Mouse (Mus musculus): ENCODE results near the gene Olfm3. TPM values are rescaled to one million over a fixed set of nuclear protein-coding genes. Genes with fewer than 3 reads are reported as not detected.

The Olfm3 gene
- polyA plus RNA-seq (2015; fragmentation: Nextera tagmentation; extraction: Ambion mirVana): not detected in 2 replicates

DNA sequence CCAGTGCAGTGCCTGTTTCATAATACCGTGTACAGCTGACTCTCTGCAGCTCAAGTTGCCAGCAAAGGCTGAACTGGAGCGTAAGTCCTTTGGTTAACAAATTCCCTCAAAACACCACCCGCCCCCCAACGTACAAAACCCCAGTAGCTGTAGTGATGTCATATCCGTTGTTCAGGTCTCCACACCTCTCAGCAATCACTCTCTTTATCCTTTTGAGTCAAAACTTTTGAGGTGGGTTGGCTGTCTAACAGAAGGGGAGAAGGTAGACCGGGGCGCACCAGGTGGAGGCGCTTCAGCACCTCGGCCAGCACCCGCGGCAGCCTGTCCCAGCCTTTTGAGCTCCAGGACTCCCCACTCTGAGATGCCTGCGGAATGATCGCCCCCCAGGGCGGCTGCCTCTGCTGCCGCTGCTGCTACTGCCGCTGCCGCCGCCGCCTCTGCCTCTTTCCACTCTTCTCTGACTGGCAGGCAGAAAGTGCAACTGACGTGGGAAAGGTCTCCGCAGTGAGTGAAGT lies at the start of gene Olfm3:
TSS of gene Olfm3 (plus strand) at position 155 of the 515 bp plus-strand sequence.
- no peak for ATAC-seq (ENCODE audit: low read depth)

DNA sequence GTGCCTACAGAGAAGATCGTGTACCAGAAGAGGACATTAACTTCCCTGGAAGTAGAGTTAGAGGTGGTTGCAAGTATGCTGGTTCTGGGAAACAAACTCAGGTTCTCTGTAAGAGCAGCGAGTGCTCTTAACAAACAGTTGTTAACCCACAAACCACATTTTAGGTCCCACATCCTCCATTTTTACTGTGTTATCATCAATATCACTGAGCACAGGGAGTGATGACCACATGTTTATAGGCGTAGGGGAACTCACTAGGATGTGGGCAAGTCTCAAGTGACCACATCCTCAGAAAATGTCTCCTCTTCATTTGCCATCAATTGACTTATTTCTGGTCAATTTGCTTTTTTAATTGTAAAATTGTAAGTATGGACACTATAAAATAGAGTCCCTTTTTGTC lies 14.1 kb upstream of the Olfm3 start:
- H3K9me3 ChIP-seq (replicated peaks): no peaks in the 10 kb centered on the region
- ATAC-seq (ENCODE audit: low read depth): no peak
- no peaks in the 10 kb centered on the region for H3K36me3 ChIP-seq
- no peaks in the 10 kb centered on the region for H3K4me1 ChIP-seq (replicated peaks)
- no peaks in the 10 kb centered on the region for H3K27me3 ChIP-seq
- no peak overlapping the region for H3K4me2 ChIP-seq
- DNase-seq: no peak
- H3K27ac ChIP-seq: no peak overlapping the region
- no peak overlapping the region for H3K9ac ChIP-seq
- H3K4me3 ChIP-seq (replicated peaks): no peak overlapping the region
- 14% methylated on average over 3 of the region's 3 CpGs for WGBS (ENCODE audit: insufficient replicate concordance)

More for the DNA sequence above, at the start of gene Olfm3:
- Histone ChIP-seq H3K4me1 (replicated peaks) (no peaks in the 10 kb centered on the region), H3K9me3 (replicated peaks) (no peaks in the 10 kb centered on the region), H3K27ac (no peak within 1 kb of the TSS), H3K4me3 (replicated peaks) (no peak within 1 kb of the TSS), H3K27me3 (no peaks in the 10 kb centered on the region), H3K4me2 (no peak within 1 kb of the TSS), H3K9ac (no peak within 1 kb of the TSS), H3K36me3 (no peaks in the 10 kb centered on the region)
- DNase-seq: no peak
- 7% methylated on average over 21 of the region's 21 CpGs for whole genome bisulfite sequencing (ENCODE audit: insufficient replicate concordance)

DNA sequence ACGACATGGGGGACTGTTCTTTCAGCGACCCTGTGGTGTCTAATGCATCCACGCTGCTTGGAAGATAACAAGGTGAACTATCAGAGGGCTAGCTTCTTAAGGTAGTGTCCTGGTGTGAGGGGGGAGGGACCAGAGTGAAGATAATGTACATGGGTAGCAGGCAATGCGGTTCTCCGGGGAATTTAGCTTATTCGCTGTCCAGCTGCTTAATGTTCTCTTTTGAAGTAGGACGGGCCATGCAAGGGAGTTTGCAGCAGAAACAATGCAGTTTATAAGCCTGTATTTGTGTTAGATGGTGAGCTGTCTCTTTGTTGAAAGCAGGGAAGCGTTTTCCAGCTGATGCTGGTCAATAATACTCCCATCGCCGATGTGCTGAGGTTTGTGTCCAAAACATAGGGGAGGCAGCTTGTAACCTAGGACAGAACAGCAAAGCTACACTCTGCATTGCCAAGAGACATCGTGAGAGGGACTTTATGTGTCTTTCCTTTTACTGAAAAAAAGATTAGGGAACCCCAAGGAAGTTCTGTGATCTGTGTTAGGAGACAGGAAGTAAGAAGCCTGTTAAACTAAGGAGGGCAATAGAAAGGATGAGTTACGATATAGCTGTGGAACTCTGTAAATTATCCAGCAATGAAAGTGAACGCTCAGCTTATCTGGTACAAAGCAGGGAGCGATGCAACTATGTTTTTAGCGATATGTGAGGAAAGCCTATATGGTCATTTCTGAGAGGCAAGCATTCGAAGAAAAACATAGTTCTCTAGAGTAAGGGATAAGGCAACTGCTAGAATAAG lies 950 bp downstream of the Olfm3 start:
- H3K27ac ChIP-seq: no peak overlapping the region
- H3K4me1 ChIP-seq (replicated peaks): no peaks in the 10 kb centered on the region
- H3K27me3 ChIP-seq: no peaks in the 10 kb centered on the region
- H3K4me2 ChIP-seq: no peak overlapping the region
- no peak overlapping the region for H3K4me3 ChIP-seq (replicated peaks)
- no peak for DNase-seq
- H3K9me3 ChIP-seq (replicated peaks): no peaks in the 10 kb centered on the region
- H3K9ac ChIP-seq: no peak overlapping the region
- no peak for ATAC-seq (ENCODE audit: low read depth)
- no peaks in the 10 kb centered on the region for H3K36me3 ChIP-seq
- 18% methylated on average over 16 of the region's 16 CpGs for WGBS (ENCODE audit: insufficient replicate concordance)

DNA sequence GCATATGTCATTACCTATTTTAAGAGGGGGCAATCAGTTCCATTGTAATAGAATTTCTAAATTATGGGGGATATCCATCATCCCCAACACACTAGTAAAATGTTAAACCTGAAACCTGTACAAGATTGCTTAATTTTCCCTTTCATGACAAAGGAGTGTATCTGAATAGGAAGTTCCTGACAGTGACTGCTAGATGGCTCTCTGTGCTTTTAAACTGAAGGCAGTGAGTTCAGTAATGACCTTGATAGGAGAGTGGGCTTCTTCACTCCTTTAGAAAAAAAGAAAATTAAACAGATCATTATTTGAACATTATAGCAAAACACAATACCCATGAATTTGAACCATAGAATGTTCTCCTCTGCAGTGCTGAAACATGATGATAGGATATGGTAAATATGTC lies 3.7 kb downstream of the Olfm3 start:
- Histone ChIP-seq H3K36me3 (no peaks in the 10 kb centered on the region), H3K4me2 (no peak overlapping the region), H3K4me1 (replicated peaks) (no peaks in the 10 kb centered on the region), H3K9ac (no peak overlapping the region), H3K27ac (no peak overlapping the region), H3K9me3 (replicated peaks) (no peaks in the 10 kb centered on the region), H3K4me3 (replicated peaks) (no peak overlapping the region), H3K27me3 (no peaks in the 10 kb centered on the region)
- ATAC-seq (ENCODE audit: low read depth): no peak
- DNase-seq: no peak

DNA sequence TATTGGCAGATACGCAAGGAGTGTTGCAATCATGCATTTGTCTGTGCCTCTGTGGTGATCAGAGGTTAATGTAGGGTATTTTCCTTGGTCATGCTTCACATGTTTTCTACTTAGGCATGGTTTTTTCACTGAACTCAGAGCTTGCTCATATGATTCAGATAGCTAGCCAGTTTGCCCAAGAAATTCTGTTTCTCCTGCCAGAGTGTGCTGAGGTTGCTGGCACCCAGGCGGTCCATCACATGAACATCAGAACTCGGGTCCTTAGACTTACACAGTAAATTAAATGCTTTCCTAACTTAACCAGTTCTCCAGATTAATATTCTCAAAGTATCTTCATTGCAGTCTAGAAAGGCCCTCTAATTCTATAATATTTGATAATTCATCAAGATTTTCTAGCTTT lies 5.0 kb downstream of the Olfm3 start:
- no peaks in the 10 kb centered on the region for H3K9me3 ChIP-seq (replicated peaks)
- ATAC-seq (ENCODE audit: low read depth) (no peak), DNase-seq (no peak)
- H3K27me3 ChIP-seq: no peaks in the 10 kb centered on the region
- no peaks in the 10 kb centered on the region for H3K4me1 ChIP-seq (replicated peaks)
- no peak overlapping the region for H3K9ac ChIP-seq
- H3K4me3 ChIP-seq (replicated peaks): no peak overlapping the region
- H3K27ac ChIP-seq: no peak overlapping the region
- H3K4me2 ChIP-seq: no peak overlapping the region
- no peaks in the 10 kb centered on the region for H3K36me3 ChIP-seq
- WGBS (ENCODE audit: insufficient replicate concordance): 65% methylated on average over 3 of the region's 3 CpGs

DNA sequence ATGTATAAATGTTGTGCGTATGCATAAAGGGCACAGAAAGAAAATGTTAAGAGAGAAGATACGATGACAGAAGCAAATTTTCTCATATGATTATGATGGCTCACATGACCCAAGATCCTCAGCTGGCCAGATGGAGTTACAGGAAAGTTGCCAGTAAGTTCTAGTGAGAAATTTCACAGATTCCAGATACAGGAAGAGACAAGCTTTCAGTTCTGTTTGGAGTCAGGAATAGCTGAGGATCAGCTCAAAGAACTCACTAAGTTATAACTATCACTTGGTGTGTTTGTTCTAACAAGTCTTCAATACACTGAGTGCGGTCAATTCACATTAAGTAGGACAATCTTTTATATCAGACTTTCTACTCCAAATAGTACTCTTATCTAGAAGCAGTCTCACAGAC lies 16.2 kb downstream of the Olfm3 start:
- no peak for DNase-seq
- Histone ChIP-seq H3K9ac (no peak overlapping the region), H3K9me3 (replicated peaks) (no peaks in the 10 kb centered on the region), H3K36me3 (no peaks in the 10 kb centered on the region), H3K4me3 (replicated peaks) (no peak overlapping the region), H3K4me1 (replicated peaks) (no peaks in the 10 kb centered on the region), H3K27me3 (no peaks in the 10 kb centered on the region), H3K27ac (no peak overlapping the region), H3K4me2 (no peak overlapping the region)
- no peak for ATAC-seq (ENCODE audit: low read depth)
- WGBS (ENCODE audit: insufficient replicate concordance): 73% methylated on average over 3 of the region's 3 CpGs

DNA sequence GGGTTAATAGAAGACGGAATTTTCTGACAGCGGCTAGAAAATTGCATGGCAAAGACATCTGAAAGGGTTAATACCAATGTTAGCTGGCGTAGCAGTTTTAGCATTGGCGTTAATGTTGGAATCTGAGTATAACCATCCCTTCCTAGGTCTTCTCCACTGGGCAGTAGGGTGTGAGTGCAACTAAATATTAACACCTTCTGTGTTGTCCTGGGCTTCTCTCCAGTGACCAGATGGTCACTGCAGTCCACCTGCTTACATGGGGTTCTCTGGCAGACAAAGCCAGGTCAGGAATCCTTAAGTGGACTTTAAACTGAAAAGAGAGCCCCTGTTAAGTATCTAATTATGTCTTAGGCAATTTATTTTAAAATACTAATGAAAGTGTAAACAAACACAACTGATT lies 25.7 kb downstream of the Olfm3 start:
- Histone ChIP-seq H3K36me3 (no peaks in the 10 kb centered on the region), H3K9ac (no peak overlapping the region), H3K4me2 (no peak overlapping the region), H3K27ac (no peak overlapping the region), H3K4me3 (replicated peaks) (no peak overlapping the region), H3K27me3 (no peaks in the 10 kb centered on the region), H3K9me3 (replicated peaks) (no peaks in the 10 kb centered on the region; the same call in 1 of the 2 replicates), H3K4me1 (replicated peaks) (no peaks in the 10 kb centered on the region)
- ATAC-seq (ENCODE audit: low read depth): no peak
- WGBS (ENCODE audit: insufficient replicate concordance): 66% methylated on average over 4 of the region's 4 CpGs
- no peak for DNase-seq

DNA sequence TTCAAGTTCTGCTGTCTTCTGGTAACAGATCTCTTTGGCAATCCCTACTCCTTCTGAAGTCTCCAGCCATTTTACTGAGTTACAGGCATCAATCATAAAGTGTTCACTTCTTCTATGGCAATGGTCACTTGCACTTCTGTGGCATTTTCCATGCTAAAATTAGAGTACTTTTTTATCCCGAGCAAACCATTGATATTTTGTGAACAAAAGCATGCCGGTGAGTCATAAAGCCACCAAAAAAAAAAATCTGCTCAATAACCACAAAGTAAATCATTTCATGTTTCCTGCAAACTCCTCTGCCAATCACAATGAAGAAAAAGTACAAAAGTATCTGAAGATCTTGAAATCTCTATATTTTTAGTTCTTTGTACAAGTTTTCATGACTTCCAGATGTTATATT lies 26.5 kb downstream of the Olfm3 start:
- Histone ChIP-seq H3K4me2 (no peak overlapping the region), H3K4me1 (replicated peaks) (no peaks in the 10 kb centered on the region), H3K4me3 (replicated peaks) (no peak overlapping the region), H3K27ac (no peak overlapping the region), H3K27me3 (no peaks in the 10 kb centered on the region), H3K36me3 (no peaks in the 10 kb centered on the region), H3K9me3 (replicated peaks) (no peaks in the 10 kb centered on the region; the same call in 1 of the 2 replicates), H3K9ac (no peak overlapping the region)
- 41% methylated on average over 2 of the region's 2 CpGs for WGBS (ENCODE audit: insufficient replicate concordance)
- ATAC-seq (ENCODE audit: low read depth) (no peak), DNase-seq (no peak)

DNA sequence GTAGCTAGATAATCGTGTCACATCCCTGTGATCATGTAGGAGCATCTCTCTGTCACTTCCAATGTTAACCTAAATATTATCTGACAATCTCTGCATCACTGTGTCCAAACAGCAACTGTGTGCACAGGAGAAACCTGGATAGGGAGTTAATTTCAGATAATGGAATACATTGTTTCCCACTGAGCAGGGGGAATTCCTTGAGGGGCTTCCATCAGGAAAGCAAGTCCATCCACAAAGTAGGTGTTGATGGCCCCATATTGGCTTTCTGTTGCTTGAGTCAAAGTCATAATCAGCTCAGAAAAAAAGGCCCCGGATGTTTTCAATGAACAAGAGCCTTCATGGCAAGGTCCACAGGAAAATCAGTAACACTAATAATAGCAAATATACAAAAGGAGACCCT lies 26.9 kb downstream of the Olfm3 start:
- ATAC-seq (ENCODE audit: low read depth) (no peak), DNase-seq (no peak)
- no peaks in the 10 kb centered on the region for H3K36me3 ChIP-seq
- 57% methylated on average over 2 of the region's 2 CpGs for WGBS (ENCODE audit: insufficient replicate concordance)
- no peak overlapping the region for H3K27ac ChIP-seq
- no peaks in the 10 kb centered on the region; the same call in 1 of the 2 replicates for H3K9me3 ChIP-seq (replicated peaks)
- no peaks in the 10 kb centered on the region for H3K27me3 ChIP-seq
- no peak overlapping the region for H3K4me3 ChIP-seq (replicated peaks)
- no peak overlapping the region for H3K9ac ChIP-seq
- H3K4me1 ChIP-seq (replicated peaks): no peaks in the 10 kb centered on the region
- no peak overlapping the region for H3K4me2 ChIP-seq

DNA sequence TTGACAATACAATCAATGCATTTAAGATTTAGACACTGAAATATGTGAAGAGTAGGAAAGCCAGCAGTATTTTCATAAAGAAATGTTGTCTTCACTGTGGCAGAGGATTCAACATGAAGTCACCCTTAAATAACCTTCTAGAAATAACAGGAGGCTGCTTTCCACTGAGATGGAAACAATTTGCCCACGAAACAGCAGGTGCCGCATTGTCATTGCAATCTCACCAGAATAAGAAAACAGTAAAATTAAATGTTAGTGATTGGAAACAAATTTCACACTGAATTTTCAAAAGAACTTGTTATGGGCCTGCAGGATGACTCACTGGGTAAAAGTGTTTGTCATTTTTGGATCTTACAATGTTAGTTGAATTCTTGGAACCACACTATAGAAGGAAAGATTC lies 29.0 kb downstream of the Olfm3 start:
- H3K36me3 ChIP-seq: no peaks in the 10 kb centered on the region
- H3K27me3 ChIP-seq: no peaks in the 10 kb centered on the region
- no peak overlapping the region for H3K4me3 ChIP-seq (replicated peaks)
- no peak overlapping the region for H3K9ac ChIP-seq
- ATAC-seq (ENCODE audit: low read depth): no peak
- no peak overlapping the region for H3K4me2 ChIP-seq
- DNase-seq: no peak
- WGBS (ENCODE audit: insufficient replicate concordance): 69% methylated on average over 2 of the region's 2 CpGs
- no peak overlapping the region for H3K27ac ChIP-seq
- H3K9me3 ChIP-seq (replicated peaks): no peaks in the 10 kb centered on the region; the same call in 1 of the 2 replicates
- H3K4me1 ChIP-seq (replicated peaks): no peaks in the 10 kb centered on the region

DNA sequence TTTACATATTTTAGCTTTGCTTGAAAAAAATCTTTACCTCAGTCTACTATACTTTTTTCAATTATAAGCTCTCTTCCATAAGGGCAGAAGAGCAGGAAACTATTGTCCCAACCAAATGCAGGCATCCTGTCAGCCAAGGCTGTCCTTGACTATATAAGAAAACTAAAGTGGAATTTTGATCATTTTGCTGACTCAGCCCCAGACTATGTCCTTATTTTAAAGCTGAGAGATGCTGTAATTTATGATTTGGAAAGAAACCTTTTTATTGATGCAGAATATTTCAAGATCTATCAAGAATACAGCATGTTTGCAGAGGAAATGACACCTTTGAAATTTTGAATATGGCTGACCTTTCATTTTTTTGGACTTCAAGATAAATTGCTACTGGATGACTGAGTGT lies 51.0 kb downstream of the Olfm3 start:
- no peak overlapping the region for H3K4me3 ChIP-seq (replicated peaks)
- H3K36me3 ChIP-seq: no peaks in the 10 kb centered on the region
- H3K9ac ChIP-seq: no peak overlapping the region
- ATAC-seq (ENCODE audit: low read depth) (no peak), DNase-seq (no peak)
- no peak overlapping the region for H3K27ac ChIP-seq
- no peaks in the 10 kb centered on the region for H3K9me3 ChIP-seq (replicated peaks)
- H3K4me2 ChIP-seq: no peak overlapping the region
- H3K4me1 ChIP-seq (replicated peaks): no peaks in the 10 kb centered on the region
- no peaks in the 10 kb centered on the region for H3K27me3 ChIP-seq

DNA sequence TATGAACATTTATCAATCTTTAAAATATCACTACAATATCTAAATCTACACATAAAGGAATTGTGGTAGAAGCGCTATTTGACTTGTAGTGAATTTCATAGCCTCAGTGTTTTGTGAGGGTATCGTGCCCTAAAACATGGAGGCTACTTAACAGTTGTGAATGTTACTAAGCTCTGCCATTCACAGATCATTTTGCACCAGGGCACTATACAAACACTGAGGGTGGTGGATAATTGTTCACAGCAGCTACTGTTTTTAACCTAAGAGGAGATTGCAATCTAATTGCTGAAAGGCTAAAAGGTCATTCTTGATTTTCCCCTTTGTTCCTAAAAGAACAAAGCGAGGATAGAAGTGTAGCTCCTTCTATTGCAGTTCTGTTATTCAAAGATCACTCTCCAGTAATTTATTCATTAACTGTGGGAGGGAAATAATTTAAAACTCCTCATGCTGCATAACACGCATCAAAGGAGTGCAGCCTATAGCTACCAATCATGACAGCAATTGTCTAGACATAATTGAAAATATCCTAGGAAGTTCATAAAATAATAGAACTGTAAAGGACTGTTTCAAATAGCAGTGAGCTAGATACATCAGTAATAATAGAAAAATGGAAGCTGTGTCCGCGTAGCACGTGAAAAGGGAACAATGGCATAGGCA lies 55.6 kb downstream of the Olfm3 start:
- no peak for ATAC-seq (ENCODE audit: low read depth)

More for the DNA sequence above, 55.6 kb downstream of the Olfm3 start:
- H3K27ac ChIP-seq: no peak overlapping the region
- no peaks in the 10 kb centered on the region for H3K27me3 ChIP-seq
- no peak overlapping the region for H3K4me3 ChIP-seq (replicated peaks)
- no peak overlapping the region for H3K9ac ChIP-seq
- no peak overlapping the region for H3K4me2 ChIP-seq
- no peaks in the 10 kb centered on the region for H3K36me3 ChIP-seq
- WGBS (ENCODE audit: insufficient replicate concordance): 72% methylated on average over 7 of the region's 7 CpGs
- H3K9me3 ChIP-seq (replicated peaks): no peaks in the 10 kb centered on the region
- DNase-seq: no peak
- no peaks in the 10 kb centered on the region for H3K4me1 ChIP-seq (replicated peaks)
